Mouse (Mus musculus): ENCODE measurements at regions not wholly inside any gene's neighbourhood (a gene's known extent, or its start where the extent isn't known, plus 50 kb on each side); places are given as distances from the start of the nearest gene placed in this dataset.

DNA sequence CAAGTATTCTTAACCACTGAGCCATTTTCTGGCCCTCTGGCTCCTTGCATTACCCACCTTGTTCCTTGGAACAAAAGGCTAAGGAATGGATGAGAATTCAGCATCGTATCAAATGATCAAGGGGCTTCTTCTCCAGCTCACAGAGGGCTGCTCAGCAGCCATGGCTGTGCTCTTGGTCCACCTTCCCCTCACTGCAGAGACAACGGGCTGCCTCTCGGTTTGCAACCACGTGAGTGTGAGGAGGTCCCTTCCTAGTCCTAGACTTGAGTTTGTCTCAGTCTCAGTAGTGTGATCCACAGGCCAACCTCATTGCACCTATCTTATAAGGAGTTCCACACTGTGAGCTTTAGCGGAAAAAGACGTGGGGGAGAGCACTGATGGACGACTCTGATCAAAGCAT, 61.3 kb upstream of the Elk3 start:
- no peak for TF ChIP-seq CTCF (IDR thresholded peaks at IDR 0.05; ENCODE audit: low read depth)
- WGBS: 90% methylated on average over 7 of the region's 7 CpGs
- ATAC-seq: no peak

GRCm38 (mm10) chr10:93373265-93373664, 62.3 kb upstream of the Elk3 start:
- no peaks in the 10 kb centered on the region for H3K9me3 ChIP-seq (ENCODE audit: low read length)
- H3K4me2 ChIP-seq (ENCODE audit: low read depth): no peak overlapping the region
- no peak for TF ChIP-seq CTCF (IDR thresholded peaks at IDR 0.05; ENCODE audit: low read depth)
- ATAC-seq: no peak
- no peaks in the 10 kb centered on the region for H3K27me3 ChIP-seq (ENCODE audit: insufficient read depth, low read length)
- H3K4me3 ChIP-seq (ENCODE audit: low read depth, low read length): no peak overlapping the region
- whole genome bisulfite sequencing: 95% methylated on average over 5 of the region's 5 CpGs
- no peak overlapping the region for H3K27ac ChIP-seq (ENCODE audit: low read depth, low read length)
- H3K36me3 ChIP-seq (ENCODE audit: insufficient read depth): no peaks in the 10 kb centered on the region
- no peak overlapping the region for H3K9ac ChIP-seq
- DNase-seq: no peak
- peaks cover 11% of the 10 kb centered on the region for H3K4me1 ChIP-seq (ENCODE audit: insufficient read depth)

More for the DNA sequence above, 61.3 kb upstream of the Elk3 start:
- DNase-seq: no peak
- peaks cover 11% of the 10 kb centered on the region for H3K4me1 ChIP-seq (ENCODE audit: insufficient read depth)
- H3K4me3 ChIP-seq (ENCODE audit: low read depth, low read length): no peak overlapping the region
- no peaks in the 10 kb centered on the region for H3K9me3 ChIP-seq (ENCODE audit: low read length)
- H3K4me2 ChIP-seq (ENCODE audit: low read depth): no peak overlapping the region
- no peaks in the 10 kb centered on the region for H3K27me3 ChIP-seq (ENCODE audit: insufficient read depth, low read length)
- no peak overlapping the region for H3K9ac ChIP-seq
- H3K27ac ChIP-seq (ENCODE audit: low read depth, low read length): no peak overlapping the region
- H3K36me3 ChIP-seq (ENCODE audit: insufficient read depth): no peaks in the 10 kb centered on the region

DNA sequence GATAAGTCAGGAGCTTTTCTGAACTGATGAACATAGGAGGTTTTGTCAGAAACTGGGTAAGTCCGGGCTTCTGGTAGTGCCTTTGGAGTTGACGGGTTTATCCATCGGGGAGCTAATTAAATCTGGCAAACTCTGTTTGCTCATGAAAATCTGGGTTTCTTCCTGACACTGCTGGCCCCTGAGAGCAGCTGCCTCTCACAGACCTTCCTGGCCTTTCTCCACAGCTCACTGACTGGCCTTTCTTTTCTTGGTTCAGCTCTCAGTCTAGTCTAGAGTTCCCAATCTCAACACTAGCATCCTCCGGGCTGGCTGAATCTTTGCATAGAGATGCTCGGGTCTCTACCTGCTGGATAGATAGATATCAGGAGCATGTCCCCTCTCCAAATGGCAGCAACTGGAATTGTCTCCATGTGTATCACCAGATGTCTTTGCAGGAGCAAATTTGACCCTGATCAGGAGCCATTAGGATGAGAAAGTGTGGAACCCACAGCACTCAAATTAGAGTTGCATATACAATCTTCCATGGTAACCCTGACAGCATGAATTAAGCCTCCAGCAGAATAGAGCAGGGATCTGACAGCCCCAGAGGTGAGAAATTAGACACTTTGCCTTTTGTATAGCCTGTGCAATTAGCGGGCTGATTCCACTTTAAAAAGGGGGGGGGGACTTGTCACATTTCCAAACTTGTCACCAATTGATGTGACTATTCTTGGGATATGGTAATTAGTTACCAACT, 63.2 kb upstream of the Elk3 start:
- ATAC-seq: peak; percentile 96

DNA sequence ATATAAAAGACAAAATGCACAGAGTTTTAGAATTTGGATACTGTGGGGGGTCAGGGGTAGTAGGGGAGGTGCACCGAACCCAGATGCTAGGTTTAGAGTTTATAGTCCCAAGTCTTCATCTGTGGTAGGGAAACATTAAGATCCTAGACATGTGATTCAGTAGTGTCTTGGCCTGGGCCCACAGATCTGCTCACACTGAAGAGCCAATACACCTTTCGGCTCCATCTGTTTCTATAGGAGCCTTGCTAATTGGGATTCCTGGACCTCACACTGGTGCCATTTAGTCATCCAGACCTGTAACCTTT, 63.7 kb upstream of the Elk3 start:
- H3K27me3 ChIP-seq (ENCODE audit: insufficient read depth, low read length): no peaks in the 10 kb centered on the region
- H3K9me3 ChIP-seq (ENCODE audit: low read length): no peaks in the 10 kb centered on the region
- no peak overlapping the region for H3K4me3 ChIP-seq (ENCODE audit: low read depth, low read length)
- DNase-seq (no peak), ATAC-seq (no peak; the same call in 1 of the 2 replicates)
- TF ChIP-seq CTCF (IDR thresholded peaks at IDR 0.05; ENCODE audit: low read depth): no peak
- H3K27ac ChIP-seq (ENCODE audit: low read depth, low read length): peak overlapping the region; percentile 50
- H3K9ac ChIP-seq: no peak overlapping the region
- H3K4me2 ChIP-seq (ENCODE audit: low read depth): no peak overlapping the region
- H3K36me3 ChIP-seq (ENCODE audit: insufficient read depth): no peaks in the 10 kb centered on the region
- H3K4me1 ChIP-seq (ENCODE audit: insufficient read depth): peaks cover 11% of the 10 kb centered on the region
- WGBS: 30% methylated on average over 2 of the region's 2 CpGs

More for the DNA sequence above, 63.2 kb upstream of the Elk3 start:
- Histone ChIP-seq H3K4me3 (ENCODE audit: low read depth, low read length) (no peak overlapping the region), H3K27me3 (ENCODE audit: insufficient read depth, low read length) (no peaks in the 10 kb centered on the region), H3K4me2 (ENCODE audit: low read depth) (no peak overlapping the region), H3K36me3 (ENCODE audit: insufficient read depth) (no peaks in the 10 kb centered on the region), H3K9ac (no peak overlapping the region), H3K9me3 (ENCODE audit: low read length) (no peaks in the 10 kb centered on the region), H3K4me1 (ENCODE audit: insufficient read depth) (peaks cover 11% of the 10 kb centered on the region), H3K27ac (ENCODE audit: low read depth, low read length) (peak overlapping the region; percentile 51)
- DNase-seq: peak; percentile 62
- WGBS: 22% methylated on average over 6 of the region's 6 CpGs
- TF ChIP-seq CTCF (IDR thresholded peaks at IDR 0.05; ENCODE audit: low read depth): no peak

- Histone ChIP-seq H3K36me3 (ENCODE audit: insufficient read depth) (no peaks in the 10 kb centered on the region), H3K27me3 (ENCODE audit: insufficient read depth, low read length) (no peaks in the 10 kb centered on the region), H3K4me1 (ENCODE audit: insufficient read depth) (peaks cover 11% of the 10 kb centered on the region), H3K27ac (ENCODE audit: low read depth, low read length) (peak overlapping the region; percentile 50), H3K4me3 (ENCODE audit: low read depth, low read length) (no peak overlapping the region), H3K4me2 (ENCODE audit: low read depth) (no peak overlapping the region), H3K9ac (no peak overlapping the region), H3K9me3 (ENCODE audit: low read length) (no peaks in the 10 kb centered on the region)
- no peak for TF ChIP-seq CTCF (IDR thresholded peaks at IDR 0.05; ENCODE audit: low read depth)
- ATAC-seq: peak; percentile 36; the same call in 1 of the 2 replicates
- 57% methylated on average over 13 of the region's 13 CpGs for WGBS
- DNase-seq: peak; percentile 14
These were observed 64.2 kb upstream of the Elk3 start for GRCm38 (mm10) chr10:93375007-93375711.

DNA sequence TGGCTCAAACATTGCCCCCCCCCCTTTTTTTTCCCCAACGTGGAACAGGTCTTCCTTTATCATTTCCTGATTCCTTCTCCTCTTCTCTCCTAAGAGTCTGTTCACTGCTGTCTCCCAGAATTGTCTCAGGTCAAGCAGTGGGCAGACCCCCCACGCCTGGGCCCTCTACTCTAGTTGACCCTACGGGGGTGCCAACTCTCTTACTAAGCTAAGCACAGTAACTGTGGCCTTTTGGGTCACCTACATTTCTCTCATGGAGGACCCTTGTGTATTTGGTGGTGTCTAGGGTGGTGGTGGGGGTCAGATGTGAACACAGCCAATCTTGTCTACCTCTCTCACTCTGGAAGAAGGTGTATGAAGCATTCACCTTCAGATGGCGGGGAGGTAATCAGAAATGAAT, 64.8 kb upstream of the Elk3 start:
- H3K9ac ChIP-seq: no peak overlapping the region
- no peaks in the 10 kb centered on the region for H3K36me3 ChIP-seq (ENCODE audit: insufficient read depth)
- H3K9me3 ChIP-seq (ENCODE audit: low read length): no peaks in the 10 kb centered on the region
- H3K27ac ChIP-seq (ENCODE audit: low read depth, low read length): no peak overlapping the region
- no peak overlapping the region for H3K4me2 ChIP-seq (ENCODE audit: low read depth)
- peaks cover 11% of the 10 kb centered on the region for H3K4me1 ChIP-seq (ENCODE audit: insufficient read depth)
- TF ChIP-seq CTCF (IDR thresholded peaks at IDR 0.05; ENCODE audit: low read depth): no peak
- 82% methylated on average over 4 of the region's 4 CpGs for WGBS
- DNase-seq: no peak
- H3K4me3 ChIP-seq (ENCODE audit: low read depth, low read length): no peak overlapping the region
- H3K27me3 ChIP-seq (ENCODE audit: insufficient read depth, low read length): no peaks in the 10 kb centered on the region
- ATAC-seq: no peak

- no peaks in the 10 kb centered on the region for H3K9me3 ChIP-seq (ENCODE audit: low read length)
- H3K4me1 ChIP-seq (ENCODE audit: insufficient read depth): peaks cover 11% of the 10 kb centered on the region
- H3K9ac ChIP-seq: no peak overlapping the region
- no peaks in the 10 kb centered on the region for H3K27me3 ChIP-seq (ENCODE audit: insufficient read depth, low read length)
- WGBS: 88% methylated on average over 7 of the region's 7 CpGs
- DNase-seq (no peak), ATAC-seq (no peak)
- H3K36me3 ChIP-seq (ENCODE audit: insufficient read depth): no peaks in the 10 kb centered on the region
- no peak for TF ChIP-seq CTCF (IDR thresholded peaks at IDR 0.05; ENCODE audit: low read depth)
- H3K4me3 ChIP-seq (ENCODE audit: low read depth, low read length): no peak overlapping the region
- H3K4me2 ChIP-seq (ENCODE audit: low read depth): no peak overlapping the region
- H3K27ac ChIP-seq (ENCODE audit: low read depth, low read length): no peak overlapping the region
These were observed 65.6 kb upstream of the Elk3 start for GRCm38 (mm10) chr10:93376457-93376941.
